Mouse (Mus musculus) kidney, postnatal 25 days (tissue): ENCODE measurements around the gene Lrrc2.

Experiments used
- DNase-seq, 2 experiments: peaks; one replicate each; pipeline ENCODE4 v3.0.0; 2021; ENCODE audit warnings: mixed read lengths in 2 of 2

The Lrrc2 gene

GRCm38 (mm10) chr9:110948813-110949310 is 2.5 kb upstream of the Lrrc2 start:
- no peak for DNase-seq

DNA sequence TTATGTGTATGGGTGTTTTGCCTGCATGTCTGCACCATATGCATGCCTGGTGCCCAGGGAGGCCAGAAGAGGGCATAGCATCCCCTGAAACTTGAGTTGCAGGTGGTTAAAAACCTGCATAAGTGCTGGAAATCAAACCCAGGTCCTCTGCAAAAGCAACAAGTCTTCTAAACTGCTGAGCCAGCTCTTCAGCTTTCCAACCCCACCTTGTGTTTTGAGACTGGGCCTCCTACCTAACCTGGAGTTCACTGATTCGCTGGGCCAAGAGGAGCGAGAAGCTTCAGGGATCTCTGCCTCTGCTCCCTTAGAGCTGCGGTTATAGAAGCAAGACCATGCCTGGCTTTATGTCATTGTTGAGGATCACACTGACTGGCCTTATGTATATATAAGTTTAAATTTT is 1.2 kb upstream of the Lrrc2 start:
- DNase-seq, result no peak

DNA sequence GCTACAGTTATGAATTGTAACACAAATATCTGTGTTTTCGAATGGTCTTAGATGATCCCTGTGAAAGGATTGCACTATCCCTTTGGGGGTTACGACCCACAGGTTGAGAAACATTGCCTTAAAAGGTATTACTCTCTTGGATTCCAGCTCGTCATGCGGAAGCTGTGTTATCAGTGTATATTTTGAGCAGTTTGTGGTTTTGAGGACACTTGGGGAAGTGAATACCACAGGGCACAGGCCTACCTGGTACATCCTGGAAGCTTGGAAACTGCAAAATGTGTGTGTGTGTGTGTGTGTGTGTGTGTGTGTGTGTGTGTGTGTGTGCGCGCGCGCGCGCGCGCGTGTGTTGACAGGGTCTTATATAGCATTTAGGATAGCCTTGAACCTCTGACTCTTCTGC is 521 bp downstream of the Lrrc2 start:
- no peak for DNase-seq

DNA sequence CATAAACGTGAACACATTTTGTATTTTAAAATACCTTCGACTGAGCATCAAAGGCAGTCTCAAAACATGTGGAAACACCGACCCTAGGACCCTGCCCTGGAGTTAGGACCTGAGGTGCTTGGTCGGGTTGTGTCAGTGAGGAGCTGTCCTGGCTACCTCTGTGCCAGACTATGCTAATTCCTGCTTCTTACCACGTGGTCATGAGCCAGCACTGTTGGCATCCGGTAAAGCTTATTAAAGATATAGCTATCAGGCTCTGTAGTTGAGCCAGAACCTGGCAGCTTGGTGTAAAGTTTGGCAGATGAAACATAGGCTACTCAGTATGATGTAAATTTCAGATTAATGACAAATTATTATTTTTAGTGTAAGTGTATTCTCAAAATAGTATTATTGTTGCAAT is 1.1 kb downstream of the Lrrc2 start:
- no peak for DNase-seq

- DNase-seq, result no peak
Measured at GRCm38 (mm10) chr9:110952931-110953549, 1.7 kb downstream of the Lrrc2 start.

DNA sequence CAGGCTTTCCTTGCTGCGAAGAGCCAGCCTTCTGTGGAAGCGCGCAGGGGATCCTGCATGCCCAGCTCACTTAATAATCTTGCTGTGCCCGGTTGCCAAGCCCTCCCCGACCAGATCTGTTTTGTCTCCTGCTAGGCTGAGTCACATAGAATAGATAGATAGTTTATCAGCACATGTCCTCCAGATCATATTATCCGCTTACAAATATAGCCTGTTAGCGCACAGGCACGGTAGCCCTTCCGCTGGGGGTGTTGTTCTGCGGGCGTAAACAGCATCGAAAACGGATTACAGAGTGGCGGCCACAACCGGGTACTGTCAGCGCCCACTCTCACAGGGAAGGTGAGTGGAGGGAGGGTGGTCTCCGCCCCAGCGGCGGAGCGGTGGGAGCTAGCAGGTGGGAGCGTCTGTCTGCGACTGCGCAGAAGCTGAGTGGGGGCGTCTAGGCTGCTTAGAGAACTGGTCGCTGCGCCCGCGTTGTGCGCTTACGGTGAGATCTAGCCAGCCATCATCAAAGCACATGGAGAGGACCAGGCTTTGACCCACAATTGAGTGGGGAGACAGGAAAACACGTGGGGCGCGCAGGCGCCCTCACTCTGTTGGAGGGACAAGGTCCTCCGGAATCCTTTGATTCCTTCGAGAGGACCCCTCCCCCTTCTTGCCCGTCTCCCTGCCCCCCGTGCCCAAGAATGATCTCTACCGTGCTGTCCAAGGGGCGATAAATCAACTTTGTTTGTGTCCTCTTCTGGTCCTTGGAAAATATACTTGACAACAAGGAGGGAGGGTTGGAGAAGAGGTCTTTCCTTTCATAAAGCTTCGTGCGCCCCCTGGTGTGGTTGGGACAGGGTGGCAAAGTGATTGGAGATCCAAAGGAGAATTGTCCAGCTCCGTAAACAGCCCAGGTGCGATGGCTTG is 2.5 kb downstream of the Lrrc2 start:
- peak; percentile 71 to 84 for DNase-seq

- DNase-seq, result peak in 1 of 2 experiments; percentile 20
Measured at GRCm38 (mm10) chr9:110954681-110955445, 3.5 kb downstream of the Lrrc2 start.

DNA sequence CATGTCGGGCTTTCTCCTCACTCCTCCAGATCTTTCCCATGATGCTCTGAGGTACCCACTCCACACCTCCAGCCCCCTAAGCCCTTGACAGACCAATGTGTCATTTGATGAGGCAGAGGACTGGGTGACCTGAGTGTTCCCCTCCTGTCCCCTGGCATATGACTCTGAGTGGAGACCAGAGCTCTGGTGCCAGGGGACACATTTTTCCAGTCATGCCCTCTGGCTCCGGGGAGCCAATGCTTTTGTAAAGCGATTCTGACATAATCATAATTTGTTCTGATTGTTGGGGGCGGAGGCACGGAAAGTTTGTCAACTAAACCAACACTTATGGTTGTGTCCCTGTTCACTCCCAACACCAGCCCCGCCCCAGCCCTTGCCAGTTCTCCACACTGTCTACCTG is 4.6 kb downstream of the Lrrc2 start:
- no peak for DNase-seq

DNA sequence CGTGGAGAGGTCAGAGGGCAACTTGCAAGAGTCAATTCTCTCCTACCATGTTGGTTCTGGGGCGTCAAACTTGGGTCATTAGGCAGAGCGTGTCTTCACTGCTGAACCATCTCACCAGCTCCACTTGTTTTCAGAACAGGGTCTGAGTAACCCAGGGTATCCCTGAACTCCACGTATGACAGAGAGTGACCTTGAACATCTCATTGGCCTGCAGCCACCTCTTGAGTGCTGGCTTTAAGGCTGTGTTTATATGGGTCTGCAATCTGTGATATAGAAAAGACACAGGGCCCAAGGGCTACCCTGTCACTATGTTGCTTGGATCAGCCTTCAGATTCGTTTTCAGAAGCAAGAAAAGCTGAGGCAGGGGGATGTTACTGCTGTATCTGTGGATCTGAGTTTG is 8.3 kb downstream of the Lrrc2 start:
- no peak for DNase-seq

DNA sequence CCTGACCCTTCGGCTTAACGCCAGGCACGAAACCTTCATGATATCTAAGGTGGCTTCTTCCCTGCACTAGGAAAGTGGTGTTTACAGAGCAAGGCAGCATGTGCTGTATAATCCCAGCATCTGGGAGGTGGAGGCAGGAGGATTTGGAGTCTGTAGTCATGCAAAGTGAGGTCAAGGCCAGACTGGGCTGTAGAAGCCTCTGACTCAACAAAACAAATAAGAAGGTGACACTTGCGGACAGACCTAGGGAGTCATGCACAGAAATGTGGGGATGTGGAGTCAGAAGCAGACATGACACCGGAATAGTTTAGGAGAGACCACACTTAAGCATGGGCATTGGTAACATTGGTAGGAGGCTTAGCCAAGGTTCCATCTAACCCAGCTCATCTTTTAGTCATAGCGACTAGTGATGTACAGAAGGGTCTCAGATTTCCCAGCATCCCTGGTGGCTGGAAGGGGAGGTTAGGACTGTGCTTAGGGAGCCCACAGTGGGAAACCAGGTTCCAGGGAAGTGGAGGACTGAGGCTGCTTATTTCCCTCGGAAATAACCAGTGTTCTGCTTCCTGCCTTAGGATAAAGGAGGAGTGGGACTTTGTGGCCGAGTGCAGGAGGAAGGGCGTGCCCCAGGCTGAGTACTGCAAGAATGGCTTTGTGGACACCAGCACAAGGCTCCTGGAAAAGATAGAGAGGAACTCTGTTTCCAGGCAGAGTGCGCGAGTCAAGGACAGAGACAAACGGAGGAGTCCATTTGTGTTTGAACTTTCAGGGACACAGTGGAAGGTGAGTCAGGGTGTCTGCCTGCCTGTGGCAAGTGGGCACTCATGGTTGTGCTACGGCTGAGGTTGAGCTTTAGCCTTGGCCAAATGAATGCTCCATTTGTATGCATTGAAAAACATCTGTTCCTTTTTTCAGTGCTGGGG is 9.1 kb downstream of the Lrrc2 start:
- DNase-seq, result no peak

- no peak for DNase-seq
Measured at GRCm38 (mm10) chr9:110961386-110961785, 10.0 kb downstream of the Lrrc2 start.

- no peak for DNase-seq
Measured at GRCm38 (mm10) chr9:110963566-110964115, 12.3 kb downstream of the Lrrc2 start.

DNA sequence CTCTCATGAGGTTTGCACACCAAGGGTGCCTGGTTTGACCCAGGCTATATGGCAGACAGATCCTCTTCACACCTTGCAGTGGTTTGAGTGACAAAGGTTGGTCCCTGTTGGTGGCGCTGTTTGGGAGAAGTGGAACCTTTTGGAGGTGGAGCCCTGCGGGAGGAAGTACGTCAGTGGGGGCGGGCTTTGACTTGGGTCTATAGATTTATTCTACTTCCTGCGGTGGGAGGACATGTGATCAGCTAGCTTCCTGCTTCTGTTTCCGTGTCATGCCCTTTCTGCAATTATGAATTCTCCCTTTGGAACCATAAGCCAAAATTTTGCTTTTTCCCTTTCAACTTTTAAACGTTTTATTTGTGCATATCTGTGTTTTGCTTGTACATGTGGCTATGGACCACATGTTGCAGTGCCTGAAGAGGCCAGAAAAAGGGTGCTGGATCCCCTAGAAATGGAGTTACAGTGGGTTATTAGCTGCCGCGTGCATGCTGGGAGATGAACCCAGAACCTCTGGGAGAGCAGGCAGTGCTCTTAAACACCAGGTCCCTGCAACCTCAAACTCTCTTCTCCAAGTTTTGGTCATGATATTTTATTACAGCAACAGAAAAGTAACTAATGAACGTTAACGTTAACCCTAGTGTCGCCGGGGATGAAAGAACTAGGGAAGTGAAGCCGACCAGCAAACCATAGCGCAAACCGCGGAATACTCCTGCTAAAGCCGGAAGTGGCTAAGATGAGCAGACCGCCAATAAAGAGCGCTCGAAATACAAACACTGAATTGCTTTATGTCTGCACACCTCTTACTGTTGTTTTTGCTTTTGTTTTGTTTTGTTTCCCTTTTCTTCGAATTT is 13.9 kb downstream of the Lrrc2 start:
- DNase-seq, result no peak

GRCm38 (mm10) chr9:110965910-110966231 is 14.5 kb downstream of the Lrrc2 start:
- no peak for DNase-seq

DNA sequence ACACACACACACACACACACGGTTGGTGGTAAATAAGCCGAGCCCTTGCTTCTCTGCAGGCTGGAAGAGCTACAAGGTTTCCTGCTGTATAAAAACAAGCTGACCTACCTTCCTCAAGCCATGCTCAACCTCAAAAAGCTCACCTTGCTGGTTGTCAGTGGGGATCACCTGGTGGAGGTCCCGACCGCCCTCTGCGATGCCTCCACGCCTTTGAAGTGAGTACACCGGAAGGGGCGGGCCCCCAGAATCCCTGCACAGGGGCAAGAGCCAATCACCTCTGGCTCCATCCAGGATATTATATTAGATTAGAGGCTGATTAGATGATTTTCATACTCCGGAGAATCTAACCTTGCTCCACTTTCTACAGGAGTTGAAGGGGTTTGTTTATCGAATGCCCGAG is 28.1 kb downstream of the Lrrc2 start:
- no peak for DNase-seq

DNA sequence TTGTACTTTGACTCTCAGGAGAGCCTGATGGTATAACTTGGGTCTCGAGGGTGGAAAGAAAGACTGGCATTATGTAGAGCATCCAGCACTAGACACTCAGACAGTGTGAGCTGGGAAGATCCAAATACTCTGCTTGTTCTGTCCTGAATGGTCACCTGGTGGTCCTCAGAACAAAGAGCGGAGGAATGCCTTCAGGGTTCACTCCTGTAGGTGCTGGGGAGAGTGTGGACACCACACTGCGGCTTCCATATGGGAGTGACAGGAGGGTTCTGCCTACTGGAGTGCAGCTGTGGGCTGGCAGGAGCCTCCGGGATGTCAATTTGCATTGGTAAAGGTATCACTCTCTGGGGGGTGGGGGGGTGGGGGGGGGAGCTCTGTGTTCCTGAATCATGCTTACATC is 31.0 kb downstream of the Lrrc2 start:
- no peak for DNase-seq

DNA sequence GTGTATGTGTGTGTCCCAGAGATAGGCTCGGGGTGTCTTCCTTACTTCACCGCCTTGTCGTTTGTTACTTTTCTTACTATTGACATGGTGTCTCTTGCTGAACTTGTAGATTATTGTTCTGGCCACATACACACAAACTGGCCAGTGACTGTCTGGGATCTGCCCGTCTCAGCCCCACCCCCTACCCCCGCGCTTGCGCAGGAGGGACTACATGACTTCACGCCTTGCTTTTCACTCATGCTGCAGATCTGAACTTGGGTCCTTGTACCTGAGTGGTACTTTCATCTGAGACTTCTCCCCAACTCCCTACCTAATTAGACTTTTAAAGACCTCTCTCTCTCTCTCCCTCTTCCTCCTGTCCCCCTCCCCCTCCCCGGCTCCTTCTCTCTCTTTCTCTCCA is 32.8 kb downstream of the Lrrc2 start:
- DNase-seq, result no peak

DNA sequence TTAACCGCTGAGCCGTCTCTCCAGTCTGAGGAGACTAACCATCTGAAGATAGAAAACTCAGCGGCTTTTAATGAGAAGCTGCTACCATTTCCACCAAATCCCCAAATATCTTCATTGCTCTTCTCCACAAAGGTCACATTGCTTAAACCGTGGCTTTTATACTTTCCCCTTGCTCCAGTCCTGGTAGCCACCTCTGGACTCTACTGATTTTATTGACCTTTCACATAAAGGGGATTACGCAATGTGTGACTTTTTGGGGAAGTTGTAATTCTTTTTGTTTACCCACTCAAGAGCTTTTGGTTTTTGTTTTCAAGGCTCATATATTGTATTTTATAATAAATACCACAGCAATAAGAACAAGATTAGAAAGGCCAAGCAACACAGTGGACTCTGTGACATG is 34.2 kb downstream of the Lrrc2 start:
- no peak for DNase-seq

DNA sequence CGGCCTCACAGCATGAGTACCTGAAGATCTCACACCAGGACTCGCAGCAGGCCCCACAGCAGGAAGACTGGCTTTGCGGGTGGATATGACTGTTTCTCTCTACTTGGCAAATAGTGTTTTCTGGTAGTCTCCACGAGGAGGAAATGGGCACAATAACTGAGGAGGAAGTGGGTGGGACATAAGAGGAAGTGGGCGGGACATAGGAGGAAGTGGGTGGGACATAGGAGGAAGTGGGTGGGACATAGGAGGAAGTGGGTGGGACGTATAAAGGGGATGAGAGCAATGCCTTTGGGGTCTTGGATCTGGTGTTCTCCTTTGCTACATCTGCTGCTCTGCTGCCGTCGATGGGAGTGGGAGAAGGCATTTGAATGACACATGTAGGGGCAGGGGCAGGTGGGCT is 34.6 kb downstream of the Lrrc2 start:
- DNase-seq, result no peak

DNA sequence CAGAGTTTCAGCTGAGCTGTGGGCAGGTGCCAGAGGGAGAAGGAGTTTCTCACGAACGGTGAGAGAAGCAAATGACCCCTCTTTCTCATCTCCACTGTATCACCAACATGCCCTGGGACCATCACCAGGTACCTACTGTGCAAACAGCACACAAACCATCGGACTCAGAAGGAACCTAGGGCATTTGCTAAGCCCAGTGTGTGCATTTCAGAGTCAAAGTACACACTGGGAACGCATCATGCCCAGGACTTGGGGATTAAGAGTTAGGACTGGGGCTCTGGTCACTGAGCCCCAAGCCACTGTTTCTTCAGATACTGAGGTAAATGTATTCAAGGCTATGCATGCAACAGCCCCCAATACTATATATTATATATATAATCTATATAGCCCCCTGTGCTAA is 36.0 kb downstream of the Lrrc2 start:
- DNase-seq, result no peak

- no peak for DNase-seq
Measured at GRCm38 (mm10) chr9:110988078-110988477, 36.7 kb downstream of the Lrrc2 start.
